21 mouse cellular contexts compared by ENCODE assay signal in genomic region chr2:32816497-32816896, GRCm38 (mm10). TPM values are rescaled to one million over a fixed set of nuclear protein-coding genes. Genes with fewer than 3 reads are reported as not detected.
DNase-seq lines count a peak whose midpoint lies in the region; ATAC-seq and TF ChIP-seq lines count a peak whose summit lies in the region.
"Had no signal": no experiment of that assay in that cellular context is flagged by ENCODE, and none has a peak within 500 bp of the region (broad histone marks: within the 10 kb centered on the region; RNA-seq: fewer than 3 reads in every experiment).

No protein-coding gene starts in this region.

- H3K79me2 ChIP-seq in myocyte (ENCODE audit: control insufficient read depth, insufficient read depth): no peaks in the 10 kb centered on the region

- TF ChIP-seq CTCF in cerebellum, adult 2 months (IDR thresholded peaks at IDR 0.05; ENCODE audit: borderline replicate concordance, insufficient read depth, low read depth, low read length): no peak

- 32% methylated on average over 2 of the region's 2 CpGs for WGBS in cerebellum, adult 2 months
- WGBS in hindbrain, embryonic 15.5 days: 80% methylated on average over 2 of the region's 2 CpGs
- 91% methylated on average over 2 of the region's 2 CpGs for WGBS in hindbrain, embryonic 13.5 days
- whole genome bisulfite sequencing in midbrain, embryonic 12.5 days: 94% methylated on average over 2 of the region's 2 CpGs
- 92% methylated on average over 2 of the region's 2 CpGs for WGBS in midbrain, embryonic 11.5 days

- H3K36me3 ChIP-seq in hindbrain, embryonic 15.5 days: peaks cover 59% of the 10 kb centered on the region
- H3K36me3 ChIP-seq in hindbrain, embryonic 13.5 days: peaks cover 86% of the 10 kb centered on the region
- H3K36me3 ChIP-seq in midbrain, embryonic 12.5 days: peaks cover 49% of the 10 kb centered on the region
- H3K36me3 ChIP-seq in midbrain, embryonic 11.5 days (ENCODE audit: control insufficient read depth, insufficient read depth, low read length): no peaks in the 10 kb centered on the region
- H3K36me3 ChIP-seq in myocyte (ENCODE audit: control insufficient read depth, insufficient read depth): peaks cover 19% of the 10 kb centered on the region

- no peak overlapping the region for H3K4me3 ChIP-seq in cerebellum, adult 2 months (replicated peaks; ENCODE audit: insufficient read depth, low read depth, low read length)
- no peak overlapping the region for H3K4me3 ChIP-seq in hindbrain, embryonic 15.5 days
- no peak overlapping the region for H3K4me3 ChIP-seq in hindbrain, embryonic 13.5 days
- no peak overlapping the region for H3K4me3 ChIP-seq in midbrain, embryonic 12.5 days
- no peak overlapping the region for H3K4me3 ChIP-seq in midbrain, embryonic 11.5 days (ENCODE audit: low read depth, low read length)
- H3K4me3 ChIP-seq in myocyte: no peak overlapping the region
- H3K4me3 ChIP-seq: embryonic facial prominence, embryonic 15.5 days; heart, embryonic 12.5 days; hindbrain, embryonic 10.5 days; limb, embryonic 15.5 days had no signal

- peaks cover 63% of the 10 kb centered on the region for H3K4me1 ChIP-seq in cerebellum, adult 2 months (ENCODE audit: control insufficient read depth, insufficient read depth, low read length)
- 0 out of 2 replicates have a peak, but pooled peaks cover 10% of the 10 kb centered on the region for H3K4me1 ChIP-seq in hindbrain, embryonic 15.5 days (replicated peaks)
- H3K4me1 ChIP-seq in hindbrain, embryonic 13.5 days (replicated peaks): peaks cover 12% of the 10 kb centered on the region
- no peaks in the 10 kb centered on the region for H3K4me1 ChIP-seq in midbrain, embryonic 12.5 days
- no peaks in the 10 kb centered on the region for H3K4me1 ChIP-seq in midbrain, embryonic 11.5 days (ENCODE audit: control insufficient read depth, insufficient read depth, low read length)
- H3K4me1 ChIP-seq: embryonic facial prominence, embryonic 15.5 days had no signal

- no peak overlapping the region for H3ac ChIP-seq in myocyte (ENCODE audit: control insufficient read depth, insufficient read length)

- no peaks in the 10 kb centered on the region for H3K27me3 ChIP-seq in cerebellum, adult 2 months (ENCODE audit: control insufficient read depth, insufficient read depth, low read length)
- no peaks in the 10 kb centered on the region for H3K27me3 ChIP-seq in hindbrain, embryonic 15.5 days
- H3K27me3 ChIP-seq in hindbrain, embryonic 13.5 days: no peaks in the 10 kb centered on the region
- H3K27me3 ChIP-seq in midbrain, embryonic 12.5 days: no peaks in the 10 kb centered on the region
- H3K27me3 ChIP-seq in midbrain, embryonic 11.5 days (ENCODE audit: control insufficient read depth, insufficient read depth, low read length): no peaks in the 10 kb centered on the region
- H3K27me3 ChIP-seq in myocyte (ENCODE audit: control insufficient read depth, insufficient read depth, insufficient read length): no peaks in the 10 kb centered on the region
- H3K27me3 ChIP-seq: embryonic facial prominence, embryonic 15.5 days; heart, embryonic 12.5 days; limb, embryonic 15.5 days had no signal

- ATAC-seq in hindbrain, embryonic 15.5 days (ENCODE audit: low FRiP score, low read depth): no peak
- ATAC-seq in hindbrain, embryonic 13.5 days (ENCODE audit: low FRiP score): no peak
- no peak for ATAC-seq in midbrain, embryonic 12.5 days (ENCODE audit: low FRiP score, low read depth)
- ATAC-seq in midbrain, embryonic 11.5 days (ENCODE audit: low FRiP score): no peak
- ATAC-seq: inflammation-experienced regulatory T-cells, adult 6 months had no signal

- no peak overlapping the region for H3K4me2 ChIP-seq in hindbrain, embryonic 15.5 days
- no peak overlapping the region for H3K4me2 ChIP-seq in hindbrain, embryonic 13.5 days
- H3K4me2 ChIP-seq in midbrain, embryonic 12.5 days (replicated peaks): no peak overlapping the region
- no peak overlapping the region for H3K4me2 ChIP-seq in midbrain, embryonic 11.5 days
- peak overlapping the region; percentile 38 for H3K4me2 ChIP-seq in myocyte (ENCODE audit: low read depth)
- H3K4me2 ChIP-seq: embryonic facial prominence, embryonic 15.5 days; heart, embryonic 12.5 days had no signal

- H3K9ac ChIP-seq in hindbrain, embryonic 15.5 days: no peak overlapping the region
- no peak overlapping the region for H3K9ac ChIP-seq in hindbrain, embryonic 13.5 days
- no peak overlapping the region for H3K9ac ChIP-seq in midbrain, embryonic 12.5 days (replicated peaks)
- H3K9ac ChIP-seq in midbrain, embryonic 11.5 days (ENCODE audit: low read length): no peak overlapping the region
- H3K9ac ChIP-seq: embryonic facial prominence, embryonic 15.5 days; heart, embryonic 12.5 days; limb, embryonic 15.5 days; liver, embryonic 14.5 days; lung, embryonic 14.5 days had no signal

- TF ChIP-seq POLR2A in cerebellum, adult 2 months (IDR thresholded peaks at IDR 0.05; ENCODE audit: borderline replicate concordance, insufficient read depth, low read length): no peak
- TF ChIP-seq POLR2A in myocyte (IDR thresholded peaks at IDR 0.05; ENCODE audit: insufficient read length, low read depth): no peak

- peak overlapping the region; percentile 99 for H3K27ac ChIP-seq in cerebellum, adult 2 months (ENCODE audit: insufficient read depth, low read length)
- peak overlapping the region; percentile 56; the same call in 1 of the 2 replicates for H3K27ac ChIP-seq in hindbrain, embryonic 15.5 days (replicated peaks)
- no peak overlapping the region for H3K27ac ChIP-seq in hindbrain, embryonic 13.5 days
- peak overlapping the region; percentile 7; the same call in 1 of the 2 replicates for H3K27ac ChIP-seq in midbrain, embryonic 12.5 days (replicated peaks)
- H3K27ac ChIP-seq in midbrain, embryonic 11.5 days (ENCODE audit: low read depth, low read length): no peak overlapping the region
- H3K27ac ChIP-seq: embryonic facial prominence, embryonic 15.5 days; hindbrain, embryonic 10.5 days; liver, embryonic 14.5 days had no signal

- DNase-seq in cerebellum, adult 2 months: peak; percentile 46 to 55
- no peak for DNase-seq in cerebellum, adult 9-11 months
- DNase-seq in midbrain, embryonic 11.5 days (ENCODE audit: low spot score, missing footprints): no peak
- DNase-seq in right cerebral cortex, postnatal 36 days (ENCODE audit: low spot score in 2 of 2): no peak
- DNase-seq: adrenal gland, postnatal 10 days; gastrocnemius, postnatal 10 days; kidney, adult 18-20 months; kidney, postnatal 4 days; spleen, adult 18-20 months had no signal

- no peaks in the 10 kb centered on the region for H3K9me3 ChIP-seq in hindbrain, embryonic 15.5 days
- H3K9me3 ChIP-seq in hindbrain, embryonic 13.5 days: no peaks in the 10 kb centered on the region
- no peaks in the 10 kb centered on the region for H3K9me3 ChIP-seq in midbrain, embryonic 12.5 days
- no peaks in the 10 kb centered on the region for H3K9me3 ChIP-seq in midbrain, embryonic 11.5 days (ENCODE audit: control insufficient read depth, low read length)
- H3K9me3 ChIP-seq: embryonic facial prominence, embryonic 15.5 days; heart, embryonic 12.5 days; hindbrain, embryonic 10.5 days; limb, embryonic 15.5 days had no signal

TF ChIP-seq in myocyte, 11 proteins besides CTCF, POLR2A, EP300 and RAD21 (continues in another document):
- no peak for TF ChIP-seq POLR2AphosphoS2 (IDR thresholded peaks at IDR 0.05; ENCODE audit: insufficient read length, low read depth)
- no peak for TF ChIP-seq MYOD1 (IDR thresholded peaks at IDR 0.05; ENCODE audit: control insufficient read depth in 1 of 3, insufficient read length in 2 of 3, low read depth in 2 of 3)

RNA-seq across cellular contexts. Expression of gene Stxbp1, which starts 30.5 kb away (rescaled TPM):
- polyA plus RNA-seq in cerebellum, adult 2 months (2012; rRNA removed): 889 and 932 TPM in 2 replicates
- polyA plus RNA-seq in hindbrain, embryonic 15.5 days (2015; fragmentation: Nextera tagmentation; extraction: Ambion mirVana): 296 and 323 TPM in 2 replicates
- polyA plus RNA-seq in hindbrain, embryonic 13.5 days (2015; fragmentation: Nextera tagmentation; extraction: Ambion mirVana): 180 and 193 TPM in 2 replicates
- polyA plus RNA-seq in midbrain, embryonic 12.5 days (2016; fragmentation: Nextera tagmentation; extraction: Ambion mirVana): 80.3 and 83.2 TPM in 2 replicates
- 51.4 and 53.8 TPM in 2 replicates for polyA plus RNA-seq in midbrain, embryonic 11.5 days (2014; fragmentation: Nextera tagmentation; extraction: Ambion mirVana)
- polyA plus RNA-seq in myocyte (2012; fragmentation: generic; extraction: Trizol): 32.2 TPM

RNA-seq across cellular contexts. Expression of gene Cfap157, which starts 32.3 kb away (rescaled TPM):
- polyA plus RNA-seq in cerebellum, adult 2 months (2012; rRNA removed): 0.70 and 1.7 TPM in 2 replicates
- polyA plus RNA-seq in hindbrain, embryonic 15.5 days (2015; fragmentation: Nextera tagmentation; extraction: Ambion mirVana): 1.3 and 2.0 TPM in 2 replicates
- polyA plus RNA-seq in hindbrain, embryonic 13.5 days (2015; fragmentation: Nextera tagmentation; extraction: Ambion mirVana): 1.0 and 1.5 TPM in 2 replicates
- polyA plus RNA-seq in midbrain, embryonic 12.5 days (2016; fragmentation: Nextera tagmentation; extraction: Ambion mirVana): 0.64 and 1.3 TPM in 2 replicates
- 0.08 and 0.28 TPM in 2 replicates for polyA plus RNA-seq in midbrain, embryonic 11.5 days (2014; fragmentation: Nextera tagmentation; extraction: Ambion mirVana)
- 0.30 TPM for polyA plus RNA-seq in myocyte (2012; fragmentation: generic; extraction: Trizol)
- polyA plus RNA-seq: liver, embryonic 14.5 days; neural tube, embryonic 11.5 days had no signal

RNA-seq across cellular contexts. Expression of gene Ptrh1, which starts 40.9 kb away (rescaled TPM):
- polyA plus RNA-seq in cerebellum, adult 2 months (2012; rRNA removed): 7.4 and 8.5 TPM in 2 replicates
- polyA plus RNA-seq in hindbrain, embryonic 15.5 days (2015; fragmentation: Nextera tagmentation; extraction: Ambion mirVana): 4.3 and 5.0 TPM in 2 replicates
- 4.5 and 5.1 TPM in 2 replicates for polyA plus RNA-seq in hindbrain, embryonic 13.5 days (2015; fragmentation: Nextera tagmentation; extraction: Ambion mirVana)
- 2.6 and 4.6 TPM in 2 replicates for polyA plus RNA-seq in midbrain, embryonic 12.5 days (2016; fragmentation: Nextera tagmentation; extraction: Ambion mirVana)
- 3.2 and 3.9 TPM in 2 replicates for polyA plus RNA-seq in midbrain, embryonic 11.5 days (2014; fragmentation: Nextera tagmentation; extraction: Ambion mirVana)
- 74.1 TPM for polyA plus RNA-seq in myocyte (2012; fragmentation: generic; extraction: Trizol)

RNA-seq across cellular contexts. Expression of gene Ttc16, which starts 41.1 kb away (rescaled TPM):
- polyA plus RNA-seq in cerebellum, adult 2 months (2012; rRNA removed): 2.0 and 2.6 TPM in 2 replicates
- 0.59 and 0.62 TPM in 2 replicates for polyA plus RNA-seq in hindbrain, embryonic 15.5 days (2015; fragmentation: Nextera tagmentation; extraction: Ambion mirVana)
- 0.56 and 1.8 TPM in 2 replicates for polyA plus RNA-seq in hindbrain, embryonic 13.5 days (2015; fragmentation: Nextera tagmentation; extraction: Ambion mirVana)
- 0.20 and 0.43 TPM in 2 replicates for polyA plus RNA-seq in midbrain, embryonic 12.5 days (2016; fragmentation: Nextera tagmentation; extraction: Ambion mirVana)
- polyA plus RNA-seq in midbrain, embryonic 11.5 days (2014; fragmentation: Nextera tagmentation; extraction: Ambion mirVana): 0.26 and 0.30 TPM in 2 replicates
- 0.16 TPM for polyA plus RNA-seq in myocyte (2012; fragmentation: generic; extraction: Trizol)

RNA-seq across cellular contexts. Expression of gene Fam129b, which starts 59.4 kb away (rescaled TPM):
- 23.9 and 24.5 TPM in 2 replicates for polyA plus RNA-seq in cerebellum, adult 2 months (2012; rRNA removed)
- polyA plus RNA-seq in hindbrain, embryonic 15.5 days (2015; fragmentation: Nextera tagmentation; extraction: Ambion mirVana): 33.5 and 33.9 TPM in 2 replicates
- 31.6 and 32.4 TPM in 2 replicates for polyA plus RNA-seq in hindbrain, embryonic 13.5 days (2015; fragmentation: Nextera tagmentation; extraction: Ambion mirVana)
- polyA plus RNA-seq in midbrain, embryonic 12.5 days (2016; fragmentation: Nextera tagmentation; extraction: Ambion mirVana): 27.0 and 29.1 TPM in 2 replicates
- polyA plus RNA-seq in midbrain, embryonic 11.5 days (2014; fragmentation: Nextera tagmentation; extraction: Ambion mirVana): 10.3 and 10.6 TPM in 2 replicates
- polyA plus RNA-seq in myocyte (2012; fragmentation: generic; extraction: Trizol): 204 TPM

Comparison
In these comparisons a context has a peak if more than half of its experiments do, and no peak if none do; other contexts are left out.
1. DNase-seq: peak in cerebellum, adult 2 months (2 of 2); none in cerebellum, adult 9-11 months (single experiment), midbrain, embryonic 11.5 days (single experiment) and right cerebral cortex, postnatal 36 days (0 of 2).
2. H3K27ac ChIP-seq: peak in cerebellum, adult 2 months (single experiment), hindbrain, embryonic 15.5 days (single experiment) and midbrain, embryonic 12.5 days (single experiment); none in hindbrain, embryonic 13.5 days (single experiment) and midbrain, embryonic 11.5 days (single experiment).